Mouse (Mus musculus) cerebral cortex, adult 2 months (tissue): ENCODE results near the gene Fgfr2.

Experiments
- WGBS: fragments of 180-500 bp; shearing (Covaris S2); methylation state at CpG from one replicate; pipeline ENCODE4 v1.1.7; 2018; 5-methylcytosine and 5-hydroxymethylcytosine counted together

Fgfr2 gene

DNA sequence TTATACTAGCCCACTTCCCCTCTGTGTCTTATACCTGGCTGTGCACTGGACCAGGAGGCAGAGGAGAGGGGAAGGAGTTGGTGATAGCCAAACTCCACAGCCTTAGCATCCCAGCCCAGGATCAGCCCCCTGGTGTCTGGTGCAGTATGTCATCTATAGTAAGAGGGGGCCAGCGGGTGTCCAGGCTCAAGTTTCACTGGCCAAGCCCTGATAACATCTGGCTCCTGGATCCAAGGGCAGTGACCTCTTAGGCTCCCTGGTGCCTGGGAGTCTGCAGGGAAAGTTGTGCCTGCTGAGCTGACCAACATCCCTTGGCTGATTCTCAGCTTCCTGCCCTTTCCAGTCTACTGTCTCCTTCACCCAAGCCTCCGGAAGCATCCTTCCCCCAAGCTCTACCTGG is 1315.9 kb downstream of the Fgfr2 start:
- WGBS = 65% methylated on average over 2 of the region's 2 CpGs

GRCm38 (mm10) chr7:131805525-131806202 is 1317.5 kb downstream of the Fgfr2 start:
- 60% methylated on average over 9 of the region's 9 CpGs for WGBS

- 66% methylated on average over 6 of the region's 6 CpGs for WGBS
Measured at GRCm38 (mm10) chr7:131800416-131801045, 1322.6 kb downstream of the Fgfr2 start.

DNA sequence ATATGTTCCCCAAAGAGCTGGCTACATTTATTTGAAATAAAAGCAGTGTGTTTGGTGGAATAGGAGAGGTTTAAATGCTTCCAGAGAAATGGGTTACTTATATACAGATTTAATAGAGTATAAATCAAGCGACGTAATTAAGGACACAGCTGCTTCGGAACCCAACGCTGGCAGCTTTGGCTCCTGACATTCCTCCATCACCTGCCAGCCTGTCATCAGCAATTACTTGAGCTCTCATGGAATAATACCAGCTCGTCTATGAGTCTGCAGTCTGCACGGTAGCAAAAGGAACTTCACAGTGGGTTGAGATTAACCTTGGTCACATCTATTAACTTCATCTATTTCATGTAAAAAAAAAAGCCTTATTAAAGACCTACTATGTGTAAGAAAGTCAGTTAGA is 1326.0 kb downstream of the Fgfr2 start:
- WGBS = 67% methylated on average over 6 of the region's 6 CpGs

GRCm38 (mm10) chr7:131788595-131789206 is 1334.4 kb downstream of the Fgfr2 start:
- 71% methylated on average over 10 of the region's 10 CpGs for WGBS

DNA sequence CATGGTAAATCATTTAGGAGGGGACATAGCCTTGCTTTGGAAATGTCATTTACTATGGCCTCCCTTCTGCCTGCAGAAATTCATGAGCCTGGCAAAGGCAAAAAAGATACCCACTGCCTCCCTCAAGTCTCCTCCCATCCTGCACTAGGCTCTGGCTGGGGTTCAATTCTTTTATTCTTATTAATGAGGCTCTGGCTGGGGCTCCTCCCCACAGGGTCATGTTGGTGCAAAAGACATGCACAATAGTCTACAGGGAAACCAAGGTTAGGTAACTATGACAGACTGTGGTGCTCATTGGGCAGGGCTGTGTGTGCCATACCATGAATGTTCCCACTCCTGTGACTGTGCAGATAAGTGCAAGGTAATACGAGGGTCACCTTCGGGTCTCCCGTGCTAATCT is 1337.4 kb downstream of the Fgfr2 start:
- 76% methylated on average over 3 of the region's 3 CpGs for WGBS

GRCm38 (mm10) chr7:131778271-131778985 is 1344.7 kb downstream of the Fgfr2 start:
- WGBS = 69% methylated on average over 24 of the region's 24 CpGs

- WGBS = 54% methylated on average over 10 of the region's 10 CpGs
Measured at GRCm38 (mm10) chr7:131777461-131778270, 1345.5 kb downstream of the Fgfr2 start.

DNA sequence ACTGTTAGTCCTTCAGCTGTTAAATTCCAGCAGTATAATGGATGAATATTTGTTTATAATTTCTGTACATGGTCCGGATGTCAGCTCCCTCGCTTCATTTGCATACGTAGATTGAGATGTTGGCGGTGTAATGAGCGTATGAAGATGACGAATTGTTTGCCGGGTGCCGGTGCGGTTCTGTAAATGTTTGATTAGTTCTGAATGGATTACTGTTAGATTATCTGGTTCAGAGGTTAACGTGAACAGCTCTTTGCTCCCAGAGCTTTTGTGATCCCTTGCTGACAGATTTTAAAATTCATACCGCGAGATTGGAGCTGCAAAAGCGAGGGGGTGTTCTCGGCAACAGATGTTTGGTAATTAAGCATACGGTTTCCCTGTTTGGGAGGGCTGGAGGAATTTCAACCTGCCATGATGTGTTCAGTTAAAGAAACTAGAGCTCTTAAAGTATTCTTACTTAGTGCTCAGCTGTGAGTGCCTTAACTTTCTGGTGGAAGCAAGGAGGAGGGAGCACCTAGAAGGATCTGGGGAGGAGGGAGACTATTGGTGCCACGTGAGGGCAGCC is 1346.9 kb downstream of the Fgfr2 start:
- 42% methylated on average over 16 of the region's 16 CpGs for WGBS

- 91% methylated on average over 3 of the region's 3 CpGs for WGBS
Measured at GRCm38 (mm10) chr7:131757922-131758321, 1365.2 kb downstream of the Fgfr2 start.

- 51% methylated on average over 16 of the region's 16 CpGs for WGBS
Measured at GRCm38 (mm10) chr7:131747152-131748010, 1375.8 kb downstream of the Fgfr2 start.

- WGBS = 30% methylated on average over 9 of the region's 9 CpGs
Measured at GRCm38 (mm10) chr7:131746752-131747151, 1376.4 kb downstream of the Fgfr2 start.

DNA sequence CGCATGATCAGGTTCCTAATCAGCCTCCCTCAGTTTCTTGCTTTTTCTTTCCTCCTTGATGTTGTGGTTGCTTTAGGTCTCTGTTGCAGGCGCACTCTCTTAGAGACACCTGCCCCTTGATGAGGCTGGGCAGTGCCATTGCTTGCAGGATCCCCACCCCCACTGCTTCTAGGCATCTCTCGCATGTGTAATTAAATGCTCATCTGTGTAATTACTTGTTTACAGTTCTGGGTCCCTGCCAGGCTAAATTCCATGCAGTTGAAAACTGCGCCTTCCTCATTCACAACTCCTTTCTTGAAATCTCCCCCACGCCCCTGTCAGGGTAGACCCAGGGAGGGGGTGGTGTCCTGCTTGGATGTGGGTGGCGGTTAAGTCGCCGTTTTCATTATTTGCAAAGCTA is 1380.0 kb downstream of the Fgfr2 start:
- WGBS = 46% methylated on average over 8 of the region's 8 CpGs

GRCm38 (mm10) chr7:131722783-131723575 is 1400.2 kb downstream of the Fgfr2 start:
- WGBS = 31% methylated on average over 9 of the region's 9 CpGs

DNA sequence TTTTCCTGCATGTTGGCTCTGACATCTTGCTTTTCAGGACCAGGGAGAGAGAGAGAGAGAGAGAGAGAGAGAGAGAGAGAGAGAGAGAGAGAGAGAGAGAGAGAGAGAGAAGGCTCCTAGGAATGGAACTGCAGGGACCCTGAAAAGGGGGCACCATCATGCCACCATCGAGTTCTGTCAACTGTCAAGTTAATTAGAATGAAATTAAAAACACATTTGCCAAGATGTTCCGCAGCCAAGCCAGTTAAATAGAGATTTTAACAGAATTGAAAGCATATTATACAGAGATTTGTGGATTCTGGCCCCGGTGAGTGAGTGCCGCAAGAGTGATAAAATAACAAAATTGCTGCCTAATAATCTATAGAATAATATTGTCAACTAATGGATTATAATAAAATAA is 1400.8 kb downstream of the Fgfr2 start:
- 41% methylated on average over 4 of the region's 4 CpGs for WGBS

DNA sequence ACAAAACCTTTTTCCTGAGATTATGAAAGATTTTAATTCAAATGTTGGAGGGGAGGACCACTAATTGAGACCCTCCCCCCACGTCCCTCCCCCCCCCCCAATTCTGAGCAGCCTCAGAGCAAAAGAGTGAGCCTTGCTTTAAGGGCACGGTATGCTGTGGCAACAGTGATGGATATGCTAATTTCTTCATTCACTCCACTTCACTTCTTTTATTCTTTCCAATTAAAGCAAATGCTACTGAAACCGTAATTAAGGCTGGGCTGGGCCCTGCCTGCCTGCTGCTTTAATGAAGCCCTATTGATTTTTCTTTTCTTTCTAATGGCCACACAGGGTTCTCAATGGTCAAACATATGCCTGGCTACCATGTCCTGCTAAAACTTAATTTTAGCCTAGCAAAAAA is 1404.9 kb downstream of the Fgfr2 start:
- 35% methylated on average over 3 of the region's 3 CpGs for WGBS

DNA sequence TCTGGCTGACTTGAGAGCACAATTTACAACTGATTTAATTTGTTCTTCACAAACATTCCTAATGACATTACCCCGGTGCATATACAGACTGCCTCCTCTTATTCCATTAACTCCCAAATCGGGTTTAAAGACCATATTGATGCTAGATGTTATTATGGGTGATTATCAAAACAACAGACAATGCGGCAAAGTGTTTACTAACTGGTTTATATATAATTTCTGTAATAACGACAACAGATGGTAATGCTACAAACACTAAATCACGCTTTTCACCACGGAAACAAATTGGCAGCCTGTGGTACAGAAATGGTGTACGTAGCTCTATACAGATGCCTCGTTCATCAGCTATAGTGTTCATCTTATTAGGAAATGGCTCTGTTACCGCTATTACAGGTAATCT is 1410.1 kb downstream of the Fgfr2 start:
- 79% methylated on average over 9 of the region's 9 CpGs for WGBS

DNA sequence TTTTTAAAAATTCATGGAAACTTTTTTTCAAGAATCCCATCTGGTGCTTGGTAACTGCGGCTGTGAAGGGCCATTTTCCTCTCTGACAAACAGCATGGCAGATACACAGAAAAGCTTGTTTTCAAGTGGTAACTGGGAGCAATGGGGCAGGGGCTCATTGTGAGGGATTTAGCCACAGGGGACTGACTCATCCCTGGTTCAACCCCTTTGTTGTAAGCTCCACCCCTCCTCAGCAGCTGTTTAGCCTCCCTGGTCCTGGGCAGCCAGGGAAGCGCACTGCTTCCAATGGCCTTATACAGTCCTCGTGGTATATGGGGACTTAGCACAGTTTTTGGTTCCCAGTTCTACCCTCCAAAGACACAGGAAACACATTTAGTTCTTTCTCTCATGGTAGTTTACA is 1426.3 kb downstream of the Fgfr2 start:
- WGBS = 34% methylated on average over 3 of the region's 3 CpGs

DNA sequence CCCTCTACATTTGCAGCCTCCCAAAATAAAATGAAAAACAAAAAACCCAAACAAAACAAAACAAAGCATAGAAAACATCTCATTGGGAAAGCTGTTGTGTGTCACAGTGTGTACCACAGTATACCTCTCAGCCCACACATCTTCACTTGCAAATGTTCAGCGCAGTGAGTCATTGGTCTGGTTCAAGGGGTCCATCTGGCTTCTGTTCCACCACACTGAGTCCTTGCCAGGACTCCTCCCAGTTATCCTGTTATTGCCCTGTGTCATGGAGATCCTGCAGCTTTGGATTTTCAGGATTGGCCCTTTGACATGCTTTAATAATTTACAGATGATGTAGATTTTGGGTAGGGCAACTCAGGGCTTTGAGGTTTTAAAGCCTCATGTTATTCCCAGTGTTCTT is 1435.8 kb downstream of the Fgfr2 start:
- WGBS = 83% methylated on average over 1 of the region's 1 CpGs

DNA sequence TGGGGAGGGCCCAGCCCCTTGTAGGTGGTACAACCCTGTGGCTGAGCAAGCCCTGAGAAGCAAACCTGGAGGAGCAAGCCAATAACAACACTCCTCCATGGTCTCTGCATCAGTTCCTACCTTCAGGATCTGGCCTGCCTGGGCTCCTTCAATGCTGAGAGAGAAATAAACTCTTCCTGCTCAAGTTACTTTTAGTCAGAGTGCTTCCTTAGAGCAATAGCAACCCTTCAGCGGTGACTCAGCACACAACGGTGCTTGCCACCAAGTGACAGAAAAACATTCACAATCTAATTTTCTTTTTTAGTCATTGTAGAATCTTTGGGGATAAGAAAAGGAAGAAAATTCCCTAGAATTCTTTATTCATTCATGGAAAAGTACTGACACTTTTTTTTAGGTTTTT is 1446.0 kb downstream of the Fgfr2 start:
- WGBS = 53% methylated on average over 2 of the region's 2 CpGs
